Mouse (Mus musculus): ENCODE results near the gene Tmem121b. TPM values are rescaled to one million over a fixed set of nuclear protein-coding genes. Genes with fewer than 3 reads are reported as not detected.

Tmem121b gene
- not detected in 2 replicates for total RNA-seq (2021)
- long read RNA-seq: 0 reads

DNA sequence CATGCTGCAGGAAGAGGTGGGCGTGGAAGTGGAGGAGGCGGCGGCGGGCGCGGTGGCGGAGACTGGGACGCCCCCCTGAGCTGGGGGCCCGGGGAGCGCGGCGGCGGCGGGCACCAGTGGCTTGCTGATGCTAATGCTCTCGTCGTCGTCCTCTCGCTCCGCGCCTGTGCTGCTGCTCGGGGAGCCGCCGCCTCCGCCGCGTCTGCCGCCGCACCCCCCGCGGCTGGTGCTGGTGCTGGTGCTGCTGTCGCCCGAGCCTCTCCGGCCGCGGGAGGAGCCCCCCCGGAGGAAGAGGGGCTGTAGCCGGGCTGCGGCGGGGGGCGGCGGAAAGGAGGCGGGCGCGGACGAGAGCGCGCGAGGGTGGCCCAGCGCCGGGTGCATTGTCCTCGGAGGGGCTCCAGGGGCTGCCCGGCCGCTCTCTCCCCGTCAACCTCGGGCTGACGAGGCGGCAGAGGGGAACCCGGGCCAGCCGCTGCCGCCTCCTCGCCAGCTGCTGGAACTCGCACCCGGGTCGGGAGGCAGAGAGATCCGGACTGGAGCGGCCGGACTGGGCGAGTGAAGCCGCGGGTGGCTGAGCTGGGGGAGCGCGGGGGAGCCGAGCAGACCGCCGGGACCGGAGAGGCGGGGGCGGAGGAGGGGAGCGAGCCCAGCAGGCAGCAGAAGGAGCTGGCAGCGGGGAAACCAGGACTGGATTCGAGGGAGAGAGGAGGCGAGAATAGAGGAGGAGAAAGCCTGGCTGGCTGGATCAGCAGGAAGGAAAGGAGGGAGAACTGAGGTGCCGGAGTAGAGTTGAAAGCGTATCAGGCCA lies at the start of gene Tmem121b:
Tmem121b (minus strand) TSS at position 434 of the 808 bp plus-strand sequence.
- DNase-seq: peak; percentile 45

DNA sequence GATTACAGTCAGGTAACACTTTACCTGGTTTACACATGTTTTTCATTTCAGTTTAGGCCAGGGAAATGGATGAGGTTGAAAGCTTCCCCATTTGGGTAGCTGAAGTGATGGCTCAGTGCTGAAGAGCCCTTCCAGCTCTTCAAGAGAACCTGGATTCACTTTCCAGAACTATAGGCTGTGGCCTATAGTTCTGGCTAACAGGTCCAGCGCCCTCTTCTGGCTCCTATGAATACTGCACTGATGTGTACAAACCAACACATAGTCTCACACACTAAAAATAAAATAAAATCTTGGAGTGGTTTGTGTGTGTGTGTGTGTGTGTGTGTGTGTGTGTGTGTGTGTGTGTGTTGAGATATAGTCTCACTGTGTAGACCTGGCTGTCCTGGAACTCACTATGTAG lies 48.5 kb upstream of the Tmem121b start:
- DNase-seq: no peak

DNA sequence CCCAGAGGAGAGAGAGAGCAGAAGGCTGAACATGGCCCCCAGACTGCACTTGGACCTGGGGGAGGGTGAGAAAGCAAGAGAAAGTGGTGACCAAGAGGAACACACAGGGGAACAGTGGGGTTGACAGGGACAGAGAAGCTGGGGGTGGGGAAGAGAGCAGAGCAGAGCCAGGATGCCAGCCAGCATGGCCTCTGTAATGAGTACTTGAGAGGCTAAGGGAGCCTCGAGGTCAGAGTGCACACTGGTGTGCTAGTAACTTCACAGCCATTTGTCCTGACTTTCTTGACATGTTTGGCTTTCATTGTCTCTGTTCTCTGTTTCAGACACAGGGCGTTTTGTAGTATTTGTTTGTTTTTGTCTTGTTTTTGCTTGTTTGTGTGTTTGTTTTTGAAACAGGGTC lies 47.8 kb upstream of the Tmem121b start:
- DNase-seq: no peak

DNA sequence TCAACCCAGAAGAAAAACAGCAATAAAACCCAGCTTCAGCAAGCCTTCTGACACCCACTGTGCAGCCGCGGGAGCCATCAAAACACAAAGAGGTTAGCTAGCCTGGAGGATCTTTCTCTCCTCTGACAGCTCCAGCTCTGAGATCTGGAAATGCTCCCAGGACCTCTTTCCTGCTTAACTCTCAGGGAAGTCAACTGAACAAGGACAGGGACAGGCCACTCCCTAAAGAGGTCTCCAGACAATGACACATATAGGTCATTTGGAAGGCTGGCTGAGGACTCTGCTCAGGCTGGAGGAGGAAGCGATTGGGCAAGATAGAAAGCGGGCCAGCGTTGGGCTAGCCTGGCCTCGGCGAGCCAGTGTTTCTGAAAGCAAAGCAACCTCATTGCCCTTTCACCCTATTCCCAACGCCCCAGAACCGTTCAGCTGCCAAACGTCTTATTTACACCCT lies 46.2 kb upstream of the Tmem121b start:
- peak; percentile 56 for DNase-seq

DNA sequence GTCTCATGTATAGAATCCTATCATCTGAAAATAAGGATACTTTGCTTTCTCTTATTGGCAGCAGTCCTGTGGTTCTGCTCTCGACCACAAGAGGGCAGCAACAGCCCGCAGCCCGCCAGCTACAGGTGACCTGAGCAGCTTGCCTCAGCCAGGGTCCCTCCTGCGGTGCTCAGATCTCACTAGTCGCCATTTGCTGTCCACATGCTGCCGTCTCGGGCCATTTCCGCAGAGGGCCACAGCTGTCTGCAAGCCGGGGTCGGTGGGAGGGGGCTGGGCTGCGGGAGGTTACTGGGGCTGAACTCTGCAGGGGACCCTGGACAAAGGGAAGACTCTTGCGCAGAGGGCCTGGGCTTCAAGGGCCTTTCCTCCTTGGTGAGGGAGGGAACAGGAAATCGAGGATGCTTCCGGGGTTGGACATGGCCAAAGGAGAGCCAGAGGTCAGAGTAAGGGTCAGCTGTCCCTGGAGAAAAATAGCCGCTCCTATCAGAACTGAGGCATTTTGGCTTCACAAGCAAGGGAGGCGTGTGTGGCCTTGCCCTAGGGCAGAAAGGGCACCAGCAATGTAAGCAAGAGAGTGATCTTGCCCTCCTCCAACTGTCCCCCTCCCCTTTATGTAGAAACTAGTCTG lies 45.6 kb upstream of the Tmem121b start:
- peak; percentile 73 for DNase-seq

DNA sequence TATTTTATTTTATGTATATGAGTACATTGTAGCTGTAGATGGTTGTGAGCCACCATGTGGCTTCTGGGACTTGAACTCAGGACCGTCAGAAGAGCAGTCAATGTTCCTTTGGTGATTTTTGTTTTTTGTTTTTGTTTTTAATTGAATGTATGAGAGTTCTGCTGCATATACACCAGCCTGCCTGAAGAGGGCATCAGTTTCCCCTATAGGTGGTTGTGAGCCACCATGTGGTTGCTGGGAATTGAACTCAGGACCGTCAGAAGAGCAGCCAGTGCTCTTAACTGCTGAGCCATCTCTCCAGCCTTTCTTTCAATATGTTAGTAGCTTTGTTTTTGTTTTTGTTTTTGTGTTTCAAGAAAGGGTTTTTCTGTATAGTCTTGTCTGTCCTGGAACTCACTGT lies 42.7 kb upstream of the Tmem121b start:
- DNase-seq: no peak

DNA sequence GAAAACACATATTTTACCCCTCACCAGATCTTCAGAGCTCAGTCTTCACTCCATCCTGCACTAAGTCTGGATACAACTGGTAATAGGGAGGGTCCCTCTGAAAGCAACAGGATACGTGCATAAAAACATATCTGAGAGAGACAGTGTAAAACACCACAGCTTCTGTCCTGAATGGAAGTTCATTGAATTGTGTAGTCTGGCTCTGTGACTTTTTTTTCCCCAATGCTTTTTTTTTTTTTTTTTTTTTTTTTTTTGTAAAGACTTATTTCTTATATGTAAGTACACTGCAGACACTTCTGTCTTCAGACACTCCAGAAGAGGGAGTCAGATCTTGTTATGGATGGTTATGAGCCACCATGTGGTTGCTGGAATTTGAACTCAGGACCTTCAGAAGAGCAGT lies 39.0 kb upstream of the Tmem121b start:
- DNase-seq: no peak

DNA sequence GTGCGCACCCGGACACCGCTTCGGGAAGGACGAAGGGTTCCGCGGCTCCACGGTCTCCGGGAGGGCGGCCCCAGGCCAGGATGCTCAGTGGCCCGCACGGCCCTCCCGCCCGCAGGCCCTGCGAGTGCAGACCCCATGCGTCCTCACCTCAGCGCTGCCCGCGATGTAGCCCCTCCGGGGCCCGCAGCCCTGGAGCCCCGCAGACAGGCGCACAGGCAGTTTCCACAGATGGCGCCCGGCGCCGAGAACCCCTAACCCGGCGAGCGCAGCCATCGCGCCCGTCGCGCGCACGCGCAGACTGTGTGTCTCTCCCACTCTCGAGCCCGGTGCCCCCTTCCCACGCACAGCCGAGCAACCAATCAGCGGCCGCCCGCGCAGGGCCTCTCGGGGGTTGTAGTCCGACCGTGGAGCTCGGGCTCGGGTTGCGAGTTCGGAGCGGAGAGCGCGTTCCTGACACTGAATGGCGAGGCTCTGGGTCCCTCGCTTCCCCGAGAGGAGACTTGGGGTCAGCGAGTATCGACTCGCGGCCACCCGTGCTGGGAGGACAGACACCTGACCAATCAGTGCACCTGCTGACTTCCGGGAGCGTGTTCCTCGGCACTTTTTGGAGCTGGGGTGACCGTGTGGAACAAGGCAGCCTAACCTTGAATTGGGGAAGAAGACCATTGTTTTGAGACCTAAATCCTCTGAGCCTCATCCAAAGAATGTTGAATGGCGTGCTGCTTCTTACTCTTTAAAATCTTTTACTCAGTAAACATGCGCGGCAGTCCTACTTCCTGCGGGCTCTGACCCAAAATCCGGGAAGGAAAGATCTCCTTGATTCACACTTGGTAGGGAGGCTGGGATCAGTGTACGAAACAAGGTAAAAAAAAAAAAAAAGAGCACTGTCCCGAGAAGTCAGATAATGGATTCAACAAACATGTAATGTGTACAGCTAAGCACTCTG lies 37.7 kb upstream of the Tmem121b start, which contains the start of gene Hdhd5:
Hdhd5 (minus strand) TSS at position 300 of the 946 bp plus-strand sequence.
- DNase-seq: peak; percentile 97

DNA sequence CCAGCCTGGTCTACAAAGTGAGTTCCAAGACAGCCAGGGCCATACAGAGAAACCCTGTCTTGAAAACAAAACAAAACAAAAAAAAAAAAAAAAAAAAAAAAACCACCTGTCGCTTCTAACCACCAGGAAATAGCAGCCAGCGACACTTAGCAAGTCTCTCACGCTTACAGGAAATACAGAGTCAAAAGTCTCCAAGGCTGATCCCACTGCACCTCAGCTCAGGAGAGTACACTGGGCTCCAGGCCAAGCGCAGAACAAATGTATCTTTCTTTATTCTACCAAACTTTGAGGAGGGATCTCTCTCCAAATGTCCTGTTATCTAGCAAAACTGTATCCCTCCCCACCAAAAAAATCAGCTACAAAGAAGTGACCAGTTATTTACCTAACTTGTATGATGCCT lies 35.5 kb upstream of the Tmem121b start:
- no peak for DNase-seq

DNA sequence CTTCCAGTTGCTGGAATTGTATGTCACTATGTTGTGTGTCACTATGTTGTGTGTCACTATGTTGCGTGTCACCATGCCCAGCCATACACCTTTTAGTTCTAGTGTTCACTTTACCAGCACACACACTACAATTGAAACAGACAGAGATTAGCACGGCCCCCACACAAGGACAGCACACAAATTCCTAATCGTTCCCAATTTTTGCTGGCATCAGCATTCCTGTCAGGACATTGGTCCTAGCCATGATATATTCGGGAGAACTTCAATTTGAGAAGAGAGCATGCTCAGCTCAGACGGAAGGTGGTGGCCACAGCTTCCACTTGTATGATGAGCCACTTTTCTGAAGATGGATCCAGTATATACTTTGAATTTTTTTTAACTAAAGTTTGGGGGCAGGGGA lies 31.2 kb upstream of the Tmem121b start:
- DNase-seq: no peak

DNA sequence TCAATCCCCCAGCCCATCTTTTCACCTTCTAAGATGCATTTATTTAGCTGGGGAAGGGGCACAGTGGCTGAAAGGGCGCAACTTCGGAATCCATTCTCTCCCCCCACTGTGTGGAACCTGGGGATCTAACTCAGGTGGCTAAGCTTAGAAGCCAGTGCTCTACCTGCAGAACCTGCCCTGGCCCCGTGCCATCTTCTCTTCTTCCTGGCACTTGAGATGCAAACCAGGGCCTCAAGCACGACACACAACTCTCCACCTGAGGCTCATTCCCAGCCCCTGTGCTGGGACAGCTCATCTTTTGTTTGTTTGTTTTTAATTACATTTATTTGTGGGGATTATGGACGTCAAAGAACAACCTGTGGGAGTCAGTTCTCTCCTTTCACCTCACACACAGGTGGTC lies 26.0 kb upstream of the Tmem121b start:
- DNase-seq: no peak

DNA sequence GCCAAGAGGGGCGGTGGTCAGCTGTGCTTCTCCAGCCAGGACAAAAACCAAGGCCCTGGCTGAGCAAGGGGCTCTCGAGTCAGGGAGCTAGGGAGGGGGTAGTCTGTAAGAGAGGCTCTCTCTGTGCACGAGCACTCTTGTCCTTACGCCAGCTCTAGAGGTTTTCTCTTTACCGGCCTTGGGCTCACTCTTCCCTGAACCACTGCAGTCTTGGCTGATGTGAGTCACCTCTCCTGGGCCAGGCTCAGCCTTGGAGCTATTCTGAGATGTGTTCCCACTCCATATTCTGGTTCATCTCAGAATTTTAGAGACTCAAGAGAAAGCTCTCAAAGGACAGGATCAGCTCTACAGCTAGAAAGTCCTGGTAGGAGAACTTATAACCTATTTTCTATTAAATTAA lies 23.7 kb upstream of the Tmem121b start:
- DNase-seq: peak; percentile 48

DNA sequence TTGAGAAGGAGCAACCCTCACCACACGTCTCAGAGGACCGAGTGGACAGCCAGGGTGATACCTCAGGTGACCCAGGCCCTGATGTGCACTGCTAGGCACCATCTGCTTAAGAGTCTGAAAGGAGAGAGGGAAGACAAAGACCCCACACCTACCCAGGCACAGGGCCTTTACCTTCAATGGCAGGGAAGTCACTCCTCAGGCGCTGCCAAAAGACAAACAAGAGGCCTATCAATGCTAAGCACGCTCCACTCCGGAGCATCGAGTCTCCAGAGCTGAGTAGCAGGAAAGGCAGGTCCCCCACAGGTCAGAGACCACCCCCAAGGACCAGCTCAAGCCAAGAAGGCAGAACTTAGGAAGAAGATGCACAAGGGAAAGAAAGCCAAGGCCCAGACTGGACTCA lies 23.3 kb upstream of the Tmem121b start:
- DNase-seq: no peak

DNA sequence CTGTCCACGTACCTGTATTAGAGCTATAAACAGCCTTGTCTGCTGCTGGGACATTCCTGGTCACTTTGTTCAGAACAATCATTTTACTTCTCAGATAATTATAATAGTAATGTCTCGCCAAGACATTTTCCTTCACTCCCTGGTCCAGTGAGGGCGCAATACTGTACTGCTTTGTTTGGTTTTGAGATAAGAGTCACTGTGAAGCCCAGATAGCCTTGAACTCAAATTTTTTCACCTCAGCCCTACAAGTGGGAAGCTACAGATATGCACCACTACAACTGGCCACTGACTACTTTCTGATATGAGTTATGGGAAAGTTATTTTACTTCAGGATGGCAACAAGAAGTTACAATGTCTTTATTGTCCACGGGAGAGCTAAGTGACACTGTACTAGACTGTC lies 22.8 kb upstream of the Tmem121b start:
- no peak for DNase-seq

DNA sequence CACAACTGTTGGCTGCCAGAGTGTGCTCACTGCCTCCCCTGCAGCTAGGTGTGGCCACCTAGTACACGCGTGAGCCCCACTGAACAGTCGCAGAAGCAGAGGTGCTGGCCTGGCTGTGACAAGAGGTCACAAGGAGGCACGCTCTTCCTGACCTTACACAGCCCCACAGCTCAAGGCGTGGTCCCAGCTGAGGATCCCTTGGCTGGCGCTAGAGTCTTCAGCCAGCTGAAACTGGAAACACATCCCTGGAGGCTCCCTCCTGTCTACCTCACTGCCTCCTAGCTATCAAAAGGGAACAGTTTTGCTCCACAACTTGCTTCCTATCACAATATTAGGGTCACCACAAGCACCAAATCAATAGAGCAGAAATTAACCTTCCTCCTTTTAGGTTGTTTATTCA lies 17.6 kb upstream of the Tmem121b start:
- DNase-seq: no peak

DNA sequence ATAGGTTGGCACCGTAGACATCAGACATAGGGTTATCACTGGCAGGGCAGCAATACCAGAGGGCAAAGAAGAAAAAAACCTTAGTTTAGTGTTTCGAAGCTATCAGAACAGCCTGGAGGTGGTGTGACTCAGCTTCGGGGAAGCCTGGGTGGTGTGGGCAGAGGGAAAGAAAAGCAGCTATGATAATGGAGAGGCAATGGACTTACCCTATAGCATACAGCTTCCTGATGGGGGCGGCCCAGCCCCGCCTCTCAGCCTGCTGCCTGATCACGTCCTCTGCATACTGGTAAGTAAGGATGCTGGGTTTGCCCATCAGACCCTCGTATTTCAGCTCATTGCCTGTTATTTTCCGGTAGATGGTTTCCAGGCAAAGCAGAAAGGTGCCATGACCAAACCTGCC lies 16.8 kb upstream of the Tmem121b start:
- no peak for DNase-seq

DNA sequence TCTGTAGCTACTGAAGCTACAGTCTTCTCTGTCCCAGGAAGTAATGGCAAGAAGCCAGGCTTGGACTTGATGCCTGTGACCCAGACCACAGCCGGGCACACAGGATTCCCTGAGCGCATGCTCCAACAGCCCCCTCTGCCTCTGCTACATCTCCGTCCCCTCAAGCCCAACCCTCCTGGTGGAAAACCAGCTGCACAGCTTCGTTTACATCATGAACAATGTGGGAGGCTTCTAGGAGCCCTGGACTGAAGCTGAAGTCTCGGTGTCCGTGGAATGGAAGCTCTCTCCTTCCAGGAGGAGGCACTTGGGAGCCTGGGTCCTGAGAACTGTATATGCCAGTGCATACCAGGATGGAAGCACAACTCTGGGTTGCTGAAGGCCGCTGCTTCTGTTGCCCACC lies 16.4 kb upstream of the Tmem121b start:
- DNase-seq: no peak

DNA sequence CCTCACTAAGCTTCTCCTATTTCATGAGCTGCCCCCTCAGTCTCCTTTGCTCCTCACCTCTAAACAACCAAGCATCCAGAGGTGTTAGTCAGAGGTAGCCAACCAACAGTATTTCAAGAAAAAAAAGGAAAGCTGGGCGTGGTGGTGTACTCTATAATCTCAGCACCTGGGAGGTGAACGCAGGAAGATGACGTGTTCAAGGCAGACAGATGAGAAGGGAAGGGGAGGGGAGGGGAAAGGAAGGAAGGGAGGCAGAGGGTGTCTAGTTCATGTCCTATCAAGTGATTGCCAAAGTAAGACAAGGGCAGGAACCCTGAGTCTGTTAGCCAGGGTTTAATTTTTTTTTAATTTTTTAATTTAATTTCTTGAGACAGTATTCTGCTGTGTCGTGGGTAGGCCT lies 15.0 kb upstream of the Tmem121b start:
- no peak for DNase-seq

DNA sequence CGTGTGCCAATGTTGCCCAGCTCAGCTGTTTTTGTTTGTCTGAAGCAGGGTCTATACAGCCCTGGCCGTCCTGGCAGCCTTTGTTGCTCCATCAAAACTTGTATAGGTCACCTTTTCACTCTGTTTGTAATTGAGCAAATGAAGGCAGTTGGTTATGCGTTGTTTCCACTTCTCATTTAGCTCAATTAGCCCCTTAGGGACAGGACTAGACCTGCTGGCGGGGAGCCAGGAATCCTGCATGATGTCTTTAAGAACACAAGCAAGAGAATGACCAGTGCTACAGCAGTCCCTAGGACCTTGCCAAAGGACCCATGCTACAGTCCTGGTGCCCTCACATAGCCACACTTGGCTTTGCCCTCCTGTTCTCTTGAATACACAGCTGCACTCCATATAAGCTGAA lies 11.9 kb upstream of the Tmem121b start:
- no peak for DNase-seq

DNA sequence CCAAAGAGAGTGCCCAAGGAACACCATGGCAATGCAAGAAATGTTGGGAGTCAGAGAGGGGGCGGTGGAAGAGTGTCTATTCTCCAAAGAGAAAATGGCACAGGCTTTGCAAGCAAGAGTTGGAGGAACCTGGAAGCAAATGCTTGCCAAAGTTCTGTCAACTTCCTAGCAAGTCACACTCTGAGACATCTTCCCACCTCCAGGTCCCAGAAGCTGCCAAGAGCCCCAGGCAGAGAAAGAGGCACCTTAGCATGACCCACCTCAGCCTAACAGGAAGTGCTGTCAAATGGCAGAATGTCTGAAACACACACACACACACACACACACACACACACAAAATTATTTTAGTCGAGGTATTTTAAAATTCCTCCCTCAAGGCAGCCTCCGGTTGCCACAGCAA lies 10.4 kb upstream of the Tmem121b start:
- no peak for DNase-seq

DNA sequence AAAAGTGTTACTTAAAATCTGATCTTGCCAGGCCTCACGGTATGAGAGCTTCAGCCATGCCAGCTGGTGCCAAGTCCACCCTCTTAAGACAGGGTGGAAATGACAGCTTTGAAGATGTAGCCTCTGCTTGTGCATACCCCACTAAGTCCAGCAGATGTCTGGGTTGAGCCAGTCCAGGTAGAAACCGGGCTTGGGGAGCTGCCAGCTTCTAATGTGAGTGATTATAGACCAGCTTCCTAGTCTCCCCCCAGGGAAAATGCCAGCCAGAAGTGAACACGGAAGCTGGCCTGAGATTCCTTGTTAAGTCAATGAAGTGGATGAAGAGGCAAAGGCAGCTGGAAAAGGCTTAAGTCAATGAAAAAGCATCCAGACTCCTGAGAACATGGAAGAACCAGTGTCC lies 2.9 kb upstream of the Tmem121b start:
- DNase-seq: no peak

DNA sequence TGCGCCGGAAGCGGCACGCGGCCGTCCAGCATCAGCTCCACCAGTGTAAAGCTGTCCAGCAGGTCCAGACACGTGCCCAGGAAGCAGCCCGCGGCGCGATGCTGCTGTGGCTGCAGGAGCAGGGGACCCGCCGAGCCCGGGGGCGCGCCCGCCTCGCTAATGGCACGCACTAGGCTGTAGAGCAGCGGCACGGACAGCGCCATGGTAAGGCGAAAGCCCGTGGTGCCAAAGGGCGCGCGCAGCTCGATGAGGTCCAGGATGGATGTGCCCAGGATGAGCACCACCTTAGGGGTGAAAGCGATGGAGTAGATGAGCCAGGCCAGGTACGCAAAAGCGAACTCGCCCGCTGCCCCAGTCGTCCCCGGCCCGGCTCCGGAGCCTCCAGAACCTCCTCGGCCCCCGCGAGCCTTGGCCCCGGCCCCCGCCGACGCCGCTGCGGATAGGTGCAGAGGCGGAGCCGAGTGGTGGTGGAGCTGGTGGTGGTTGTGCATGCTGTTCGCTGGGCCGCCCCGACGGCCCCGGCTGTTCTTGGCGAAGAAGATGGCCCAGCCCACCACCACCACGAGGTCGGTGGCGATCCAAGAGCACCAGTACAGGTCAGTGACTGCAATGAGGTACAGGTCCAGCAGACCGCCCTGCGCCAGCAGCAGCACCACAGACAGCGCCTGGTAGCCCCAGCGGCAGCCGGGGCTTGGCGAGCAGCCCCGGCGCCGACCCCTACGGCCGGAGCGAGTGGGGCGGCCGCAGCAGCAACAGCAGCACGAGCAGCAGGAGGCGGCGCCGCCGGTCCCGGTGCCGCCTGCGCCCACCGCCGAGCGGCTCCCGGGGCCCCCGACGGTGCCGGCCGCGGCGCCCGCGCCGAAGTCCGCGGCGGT lies 871 bp downstream of the Tmem121b start:
- peak; percentile 22 for DNase-seq

All from adrenal gland, postnatal 25 days (tissue).